Mouse (Mus musculus): ENCODE measurements around the gene Dusp3. TPM values are rescaled to one million over a fixed set of nuclear protein-coding genes. Genes with fewer than 3 reads are reported as not detected.

The Dusp3 gene
- total RNA-seq, 2 experiments from 2014 or later, result 115 to 122 TPM

DNA sequence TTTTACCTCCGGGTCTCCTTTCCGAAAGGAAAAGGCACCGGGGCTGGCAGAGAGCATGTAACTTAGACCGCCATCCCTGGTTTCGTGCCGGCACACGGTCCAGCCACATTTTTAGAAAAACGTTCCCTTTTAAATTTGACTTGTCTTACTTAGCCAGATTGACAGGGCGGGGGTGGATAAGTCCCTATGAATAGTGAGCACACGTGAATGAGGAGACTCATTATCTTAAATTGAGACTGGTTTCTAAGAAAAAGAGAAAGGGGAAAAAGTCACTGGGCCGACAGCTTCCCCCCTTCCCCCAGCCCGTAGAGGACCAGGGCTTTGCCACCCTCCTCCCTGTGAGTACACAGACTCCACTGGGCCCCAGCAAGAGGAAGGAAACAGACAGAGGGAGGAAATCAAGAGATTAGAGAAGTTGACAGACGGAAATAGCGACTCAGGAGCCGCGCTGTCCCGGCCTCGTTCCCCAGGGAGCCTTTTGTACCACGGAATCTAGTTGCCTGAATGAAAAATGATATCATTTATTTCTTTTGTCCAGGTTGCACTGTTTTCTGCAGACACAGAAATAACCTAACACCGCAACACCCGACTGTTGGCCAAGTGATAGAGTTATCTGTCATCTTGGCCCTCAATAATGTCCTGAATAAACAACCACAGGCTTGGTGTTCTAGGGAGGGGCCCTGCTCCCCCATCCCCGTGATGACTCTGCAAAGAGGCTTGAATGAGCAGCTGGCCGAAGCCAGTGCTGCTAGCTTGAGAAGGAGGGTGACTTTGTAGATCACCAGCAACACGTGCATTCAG, 34.1 kb downstream of the Dusp3 start:
- intact Hi-C loops (cut with DNase I), result no loop called here
- DNase-seq (ENCODE audit: low spot score), result peak; percentile 64

GRCm38 (mm10) chr11:101950021-101950420, 36.8 kb downstream of the Dusp3 start:
- DNase-seq (ENCODE audit: low spot score), result no peak
- intact Hi-C loops (cut with DNase I), result no loop called here

GRCm38 (mm10) chr11:101946525-101946924, 40.3 kb downstream of the Dusp3 start:
- intact Hi-C loops (cut with DNase I), result no loop called here
- DNase-seq (ENCODE audit: low spot score), result no peak

DNA sequence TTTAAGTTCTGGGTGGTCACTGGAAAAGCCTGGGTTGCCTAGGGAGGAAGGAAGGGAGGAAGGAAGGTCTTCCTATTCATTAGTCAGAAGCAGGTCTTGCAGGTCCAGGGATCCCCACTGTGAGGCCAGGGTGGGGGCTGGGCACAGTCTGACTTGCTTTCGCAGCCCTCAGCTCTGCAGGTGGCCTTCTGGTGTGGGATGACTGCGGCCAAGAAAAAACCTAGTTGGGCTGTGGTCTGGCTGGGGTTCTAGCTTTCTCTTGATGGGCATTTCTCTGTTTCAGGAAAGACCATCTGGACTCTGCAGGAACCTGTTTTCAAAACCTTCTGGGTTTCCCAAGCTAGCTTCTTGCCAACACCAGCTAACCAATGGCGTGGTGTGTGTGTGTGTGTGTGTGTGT, 43.8 kb downstream of the Dusp3 start:
- intact Hi-C loops (cut with DNase I), result no loop called here
- DNase-seq (ENCODE audit: low spot score), result no peak

DNA sequence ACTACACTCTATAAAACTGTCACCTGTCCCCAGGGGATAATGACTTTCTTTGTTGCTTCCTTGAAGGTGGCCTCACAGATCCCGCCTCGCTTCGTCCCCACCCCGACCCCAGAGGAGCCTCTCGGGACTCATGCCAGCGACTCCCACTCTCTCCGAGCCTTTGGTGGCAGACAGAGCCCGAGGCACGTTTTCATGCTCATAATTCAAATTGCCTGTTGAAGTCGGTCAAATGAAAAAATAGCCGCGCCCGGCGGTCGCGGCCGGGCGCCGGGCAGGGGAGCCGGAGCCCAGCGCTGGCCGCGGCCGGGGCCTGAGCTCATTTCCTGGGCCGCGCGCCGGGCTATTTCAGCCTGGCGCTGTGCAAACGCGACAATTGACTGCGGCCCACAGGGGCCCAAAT, 49.7 kb downstream of the Dusp3 start:
- intact Hi-C loops (cut with DNase I), result no loop called here
- DNase-seq (ENCODE audit: low spot score), result no peak

DNA sequence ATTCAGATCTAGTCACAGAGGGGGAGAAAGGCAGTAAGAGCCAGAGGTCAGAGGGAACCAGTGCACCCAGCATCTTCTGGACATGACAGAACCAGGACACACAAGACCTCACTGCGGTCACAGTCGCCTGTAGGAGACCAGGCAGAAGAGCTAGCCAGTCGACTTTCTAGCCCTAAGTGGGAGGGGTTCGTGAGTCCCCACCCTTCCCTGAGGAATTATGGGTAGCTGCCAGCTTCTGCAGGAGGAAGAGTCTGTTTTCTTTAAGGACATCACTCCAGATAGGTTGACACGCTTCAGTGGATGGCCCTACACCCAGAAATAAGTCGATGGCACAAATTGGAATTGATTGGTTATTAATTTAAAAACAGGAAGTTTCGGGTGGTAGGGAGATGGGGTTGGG, 50.4 kb downstream of the Dusp3 start:
- DNase-seq (ENCODE audit: low spot score), result no peak
- intact Hi-C loops (cut with DNase I), result no loop called here

DNA sequence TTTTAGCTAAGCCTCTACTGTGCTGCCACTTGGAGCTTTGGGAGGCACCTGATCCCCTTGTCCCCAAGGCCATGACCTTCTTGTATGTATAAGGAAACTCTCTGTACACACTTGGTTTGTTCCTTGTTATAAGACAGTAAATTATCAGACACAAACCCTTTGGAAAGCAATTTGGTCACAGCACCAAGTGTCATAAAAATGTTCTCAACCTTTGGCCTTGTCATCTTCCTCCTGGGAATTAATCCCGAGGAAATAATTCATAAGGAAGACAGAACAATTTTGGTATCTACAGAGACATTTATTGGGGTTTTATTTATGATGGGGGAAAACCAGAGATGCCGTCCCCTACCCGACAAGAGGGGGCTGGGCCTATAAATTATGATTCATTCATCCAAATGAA, 51.1 kb downstream of the Dusp3 start:
- intact Hi-C loops (cut with DNase I), result no loop called here
- no peak for DNase-seq (ENCODE audit: low spot score)

GRCm38 (mm10) chr11:101931978-101932377, 54.8 kb downstream of the Dusp3 start:
- intact Hi-C loops (cut with DNase I), result no loop called here
- no peak for DNase-seq (ENCODE audit: low spot score)

GRCm38 (mm10) chr11:101928030-101928762, 58.6 kb downstream of the Dusp3 start:
- intact Hi-C loops (cut with DNase I), result no loop called here

DNA sequence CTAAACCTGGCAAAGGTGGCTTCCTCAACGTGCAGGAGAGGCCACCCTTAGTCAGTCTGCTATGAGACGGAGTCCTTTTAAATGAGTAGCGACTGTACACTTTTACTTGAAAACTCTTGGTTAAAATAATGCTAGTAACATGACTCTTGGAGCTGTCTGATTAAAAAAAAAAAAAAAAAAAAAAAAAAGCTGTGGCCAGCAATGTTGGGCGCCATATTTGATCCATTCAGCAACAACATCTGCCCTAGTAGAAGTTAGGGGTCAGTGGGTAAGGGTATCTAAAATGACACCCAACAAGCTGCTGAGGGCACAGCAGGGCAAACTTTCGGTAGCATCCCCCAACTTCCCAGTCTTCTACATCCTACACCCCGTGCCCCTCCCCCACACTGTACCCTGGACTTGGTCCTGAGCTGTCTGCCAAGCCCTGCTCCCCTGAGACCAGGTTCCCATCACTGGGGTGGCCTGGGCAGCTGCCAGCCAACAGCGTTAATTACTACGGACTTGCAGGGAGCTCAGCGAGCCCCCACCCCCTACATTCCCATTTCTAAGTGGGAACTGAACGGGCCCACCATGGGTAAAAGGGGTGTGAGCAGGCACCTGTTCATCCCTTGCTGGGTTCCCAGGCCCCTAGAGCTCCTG, 59.7 kb downstream of the Dusp3 start:
- DNase-seq (ENCODE audit: low spot score), result no peak
- intact Hi-C loops (cut with DNase I), result no loop called here

More at GRCm38 (mm10) chr11:101928030-101928762, 58.6 kb downstream of the Dusp3 start:
- no peak for DNase-seq (ENCODE audit: low spot score)

DNA sequence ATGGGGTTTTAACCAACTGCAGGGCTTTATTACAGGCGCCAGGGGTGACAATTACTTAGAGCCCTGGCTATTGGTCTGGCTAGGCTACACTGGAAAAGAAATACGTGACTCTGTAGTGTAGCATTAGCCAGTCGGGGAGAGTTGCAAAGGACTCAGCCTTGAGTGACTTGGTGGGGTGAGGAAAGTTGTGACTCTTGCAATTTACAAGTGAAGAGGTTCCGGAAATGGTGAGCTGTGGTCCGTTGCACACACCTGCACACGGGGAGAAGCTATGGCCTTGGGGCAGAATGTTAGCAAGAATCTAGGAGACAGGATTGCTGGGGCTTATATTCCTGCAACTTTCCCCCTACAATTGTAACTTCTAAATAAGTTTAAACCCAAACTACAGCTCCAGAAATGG, 61.2 kb downstream of the Dusp3 start:
- DNase-seq (ENCODE audit: low spot score), result no peak
- intact Hi-C loops (cut with DNase I), result no loop called here

DNA sequence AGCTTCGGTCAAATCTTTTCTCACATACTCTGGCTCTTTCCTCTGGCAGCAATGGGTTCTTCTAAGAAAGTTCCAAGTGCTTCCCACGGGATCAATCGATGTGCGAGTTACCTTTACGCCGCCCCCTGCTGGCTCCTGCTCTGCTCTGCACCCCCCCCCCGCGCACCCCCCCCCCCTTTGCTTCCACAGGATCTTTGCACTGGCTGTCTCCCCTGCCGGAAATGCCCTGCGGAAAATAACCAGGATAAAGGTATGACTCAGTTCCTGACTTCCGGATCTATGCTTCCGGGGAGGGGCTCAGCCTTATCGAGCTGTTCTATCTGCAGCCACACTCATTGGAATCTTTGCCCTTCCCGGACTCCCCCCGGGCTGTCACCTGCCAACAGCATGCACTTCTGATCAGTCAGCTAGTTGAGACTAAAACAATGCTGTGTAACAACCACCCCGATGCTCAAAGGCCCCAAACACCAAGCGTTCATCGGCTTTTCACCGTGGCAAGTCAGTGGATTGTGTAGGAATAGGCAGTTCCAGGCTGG, 62.3 kb downstream of the Dusp3 start:
- no peak for DNase-seq (ENCODE audit: low spot score)
- intact Hi-C loops (cut with DNase I), result no loop called here

GRCm38 (mm10) chr11:101923988-101924387, 62.8 kb downstream of the Dusp3 start:
- intact Hi-C loops (cut with DNase I), result no loop called here
- no peak for DNase-seq (ENCODE audit: low spot score)

- no peak for DNase-seq (ENCODE audit: low spot score)
- intact Hi-C loops (cut with DNase I), result no loop called here
Measured at GRCm38 (mm10) chr11:101921361-101921952, 65.4 kb downstream of the Dusp3 start.

Other genes with a start within 250 kb of the Dusp3 start
- under 1 TPM; 0.26 to 0.53 TPM for gene Etv4, start 201.6 kb downstream of the Dusp3 start, total RNA-seq (2021)
- 1 to 10 TPM; 7.8 to 9.9 TPM for gene Meox1, start 92.6 kb downstream of the Dusp3 start, total RNA-seq (2021)
- 1 to 10 TPM; 1.5 to 1.6 TPM for gene Sost, start 20.0 kb downstream of the Dusp3 start, total RNA-seq (2021)
- gene Cfap97d1, start 2.7 kb downstream of the Dusp3 start, total RNA-seq (2021), result not detected
- gene Mpp3, start 41.4 kb upstream of the Dusp3 start, total RNA-seq (2021), result 1 to 10 TPM; 1.9 to 2.1 TPM
- gene Cd300lg, start 54.5 kb upstream of the Dusp3 start, total RNA-seq (2021), result 10 to 100 TPM; 50.1 to 62.2 TPM
- 1 to 10 TPM; 2.3 to 2.7 TPM for gene Mpp2, start 101.5 kb upstream of the Dusp3 start, total RNA-seq (2021)
- not detected for gene Ppy, start 114.3 kb upstream of the Dusp3 start, total RNA-seq (2021)
- gene Pyy, start 120.8 kb upstream of the Dusp3 start, total RNA-seq (2021), result not detected
- gene Nags, start 158.5 kb upstream of the Dusp3 start, total RNA-seq (2021), result not detected
- 10 to 100 TPM; 14.3 to 17.5 TPM for gene Tmem101, start 169.4 kb upstream of the Dusp3 start, total RNA-seq (2021)
- gene Lsm12, start 198.3 kb upstream of the Dusp3 start, total RNA-seq (2021), result 10 to 100 TPM; 46.6 to 51.5 TPM
- gene G6pc3, start 202.6 kb upstream of the Dusp3 start, total RNA-seq (2021), result 10 to 100 TPM; 40.3 to 41.8 TPM
- 100 to 1,000 TPM; 129 to 136 TPM for gene Hdac5, start 243.2 kb upstream of the Dusp3 start, total RNA-seq (2021)

Data from heart, postnatal 25 days (tissue).